Mouse (Mus musculus): ENCODE measurements around the gene Snai1.

Gene Snai1

DNA sequence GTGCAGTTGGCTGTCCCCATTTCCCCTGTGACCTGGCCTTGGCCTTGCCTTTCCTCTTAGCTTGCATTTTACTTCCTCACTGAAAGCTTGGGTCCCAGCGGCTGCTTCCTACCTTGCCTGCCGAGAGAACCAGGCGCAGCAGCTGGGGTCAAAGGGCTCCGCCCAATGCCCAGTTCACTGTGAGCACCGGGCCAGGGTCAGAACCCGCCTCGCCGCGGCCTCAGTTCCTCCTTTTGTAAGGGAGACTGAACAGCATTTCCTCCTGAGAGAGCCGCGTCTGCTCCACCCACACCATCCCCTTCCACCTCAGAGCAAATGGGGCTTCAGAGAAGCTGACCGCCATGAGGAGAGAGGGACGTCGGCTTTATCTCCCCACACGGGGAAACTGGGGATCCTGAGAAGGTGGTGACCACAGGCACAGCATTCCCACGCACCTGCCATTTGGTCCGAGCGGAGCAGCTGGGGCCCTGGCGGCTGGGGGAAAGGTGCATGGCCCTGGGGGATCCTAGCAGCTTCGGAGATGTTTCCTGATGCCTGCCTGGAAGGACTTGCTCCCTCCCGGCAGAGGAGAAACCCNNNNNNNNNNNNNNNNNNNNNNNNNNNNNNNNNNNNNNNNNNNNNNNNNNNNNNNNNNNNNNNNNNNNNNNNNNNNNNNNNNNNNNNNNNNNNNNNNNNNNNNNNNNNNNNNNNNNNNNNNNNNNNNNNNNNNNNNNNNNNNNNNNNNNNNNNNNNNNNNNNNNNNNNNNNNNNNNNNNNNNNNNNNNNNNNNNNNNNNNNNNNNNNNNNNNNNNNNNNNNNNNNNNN, 51.0 kb downstream of the Snai1 start:
- DNase-seq, result no peak
